Mouse (Mus musculus) cerebellum, adult 2 months (tissue): ENCODE measurements around the gene Tlr8.

Source experiments
- CTCF ChIP-seq: fragments of 200-500 bp; IDR thresholded peaks from 2 replicates; pipeline ENCODE4 v1.5.1; 2011; ENCODE audit warnings: low read depth, mild to moderate bottlenecking, control low read depth, low read length, moderate library complexity, borderline replicate concordance; ENCODE audit not compliant: insufficient read depth
- POLR2A ChIP-seq: fragments of 200-500 bp; IDR thresholded peaks from 2 replicates; pipeline ENCODE4 v1.6.1; 2011; ENCODE audit warnings: low read length, control low read depth, borderline replicate concordance; ENCODE audit not compliant: insufficient read depth

- TF ChIP-seq CTCF (no peak), POLR2A (no peak)
These were observed 22.4 kb downstream of the Tlr8 start for GRCm38 (mm10) chrX:167241736-167242135.
